Mouse (Mus musculus): Measurements from ENCODE around the gene Ddx56. TPM values are rescaled to one million over a fixed set of nuclear protein-coding genes. Genes with fewer than 3 reads are reported as not detected.
A peak's percentile ranks its signal among the peaks of the same experiment; 100 is the strongest.

Ddx56 gene
- total and polyA plus RNA-seq, 3 experiments, result 163 to 274 (median 200) TPM

- H3K27ac ChIP-seq (ENCODE audit: insufficient read depth, low read depth), result peak overlapping the region; percentile 90; the same call in 1 of the 2 replicates
- peak overlapping the region; percentile 72 to 98 (median 83) for H3K4me3 ChIP-seq (replicated peaks in 1 of 3; ENCODE audit: low read depth in 2 of 3, low read length in 2 of 3, poor library complexity in 1 of 3)
- DNase-seq (ENCODE audit: extremely low read depth), result peak; percentile 25
- H3K4me1 ChIP-seq (ENCODE audit: control insufficient read depth in 1 of 2, insufficient read depth in 2 of 2), result peaks cover 6 to 34% of the 10 kb centered on the region in 2 experiments; a peak in 3 of 4 replicates
- peaks cover 47% of the 10 kb centered on the region for H3K79me2 ChIP-seq (replicated peaks; ENCODE audit: control insufficient read depth, extremely low read depth, insufficient read depth, poor library complexity, severe bottlenecking)
- peaks cover 13 to 27% of the 10 kb centered on the region in 2 experiments for H3K36me3 ChIP-seq (replicated peaks in 1 of 2; ENCODE audit: control insufficient read depth in 1 of 2, insufficient read depth in 1 of 2, low read length in 1 of 2)
- in situ Hi-C loops (cut with MboI; ENCODE audit: low pct_ligation_motif_present, low pct_unique_long_range_greater_than_20kb, low sequenced_read_pairs), result no loop called here
- H3K9me3 ChIP-seq (replicated peaks; ENCODE audit: low read length), result no peaks in the 10 kb centered on the region
- no peak for TF ChIP-seq E2F4 (IDR thresholded peaks at IDR 0.05; ENCODE audit: insufficient replicate concordance, low read depth, low read length)
- no peak for TF ChIP-seq HCFC1 (IDR thresholded peaks at IDR 0.05; ENCODE audit: low read depth, low read length)
- TF ChIP-seq KAT2A (IDR thresholded peaks at IDR 0.05; ENCODE audit: insufficient replicate concordance, low read length), result no peak
- TF ChIP-seq MAZ (IDR thresholded peaks at IDR 0.05; ENCODE audit: low read depth, low read length), result no peak
- TF ChIP-seq ZKSCAN1 (IDR thresholded peaks at IDR 0.05; ENCODE audit: borderline replicate concordance, low read depth, low read length), result no peak
- no peak for TF ChIP-seq JUN (IDR thresholded peaks at IDR 0.05; ENCODE audit: insufficient read depth, low read depth, low read length)
- TF ChIP-seq TBP (conservative IDR thresholded peaks at IDR 0.05; ENCODE audit: low read depth, low read length), result no peak
- TF ChIP-seq NRF1 (IDR thresholded peaks at IDR 0.05; ENCODE audit: low read depth, low read length), result no peak
- no peak for TF ChIP-seq PAX5 (IDR thresholded peaks at IDR 0.05; ENCODE audit: low read length)
- TF ChIP-seq EP300 (IDR thresholded peaks at IDR 0.05; ENCODE audit: low read length), result no peak
- no peak for TF ChIP-seq CTCF (conservative IDR thresholded peaks at IDR 0.05 in 1 of 2, IDR thresholded peaks at IDR 0.05 in 1 of 2; ENCODE audit: low read depth in 2 of 2, low read length in 2 of 2)
- TF ChIP-seq ZNF384 (IDR thresholded peaks at IDR 0.05; ENCODE audit: low read depth, low read length), result no peak
- TF ChIP-seq MAFK (IDR thresholded peaks at IDR 0.05; ENCODE audit: insufficient replicate concordance, low read length), result no peak
- TF ChIP-seq NELFE (IDR thresholded peaks at IDR 0.05; ENCODE audit: low read depth, low read length), result no peak
- no peak for TF ChIP-seq UBTF (IDR thresholded peaks at IDR 0.05; ENCODE audit: low read depth, low read length)
- TF ChIP-seq USF1 (IDR thresholded peaks at IDR 0.05; ENCODE audit: low read depth, low read length), result peak; percentile 36
- TF ChIP-seq SIN3A (IDR thresholded peaks at IDR 0.05; ENCODE audit: low read length), result no peak
- TF ChIP-seq CHD2 (IDR thresholded peaks at IDR 0.05; ENCODE audit: low read length), result no peak
- peak; percentile 15; the same call in 1 of the 2 replicates for TF ChIP-seq MYC (IDR thresholded peaks at IDR 0.05; ENCODE audit: low read depth, low read length)
- TF ChIP-seq IRF4 (IDR thresholded peaks at IDR 0.05; ENCODE audit: low read depth, low read length), result no peak
- TF ChIP-seq MEF2A (IDR thresholded peaks at IDR 0.05; ENCODE audit: borderline replicate concordance, low read depth, low read length), result no peak
- TF ChIP-seq POLR2AphosphoS2 (IDR thresholded peaks at IDR 0.05; ENCODE audit: low read depth, low read length), result no peak
- TF ChIP-seq GABPA (IDR thresholded peaks at IDR 0.05; ENCODE audit: insufficient replicate concordance, low read depth, low read length), result no peak
- no peak for TF ChIP-seq ELF1 (IDR thresholded peaks at IDR 0.05; ENCODE audit: low read depth, low read length)
- no peak for TF ChIP-seq RAD21 (IDR thresholded peaks at IDR 0.05; ENCODE audit: low read depth, low read length)
- no peak for TF ChIP-seq POLR2A (IDR thresholded peaks at IDR 0.05; ENCODE audit: low read depth, low read length)
- TF ChIP-seq ZC3H11A (IDR thresholded peaks at IDR 0.05; ENCODE audit: low read depth, low read length), result no peak
- TF ChIP-seq ETS1 (conservative IDR thresholded peaks at IDR 0.05; ENCODE audit: low read depth, low read length), result no peak
- TF ChIP-seq MAX (IDR thresholded peaks at IDR 0.05; ENCODE audit: low read length), result no peak
- TF ChIP-seq JUND (conservative IDR thresholded peaks at IDR 0.05; ENCODE audit: low read depth, low read length), result no peak
- TF ChIP-seq ZMIZ1 (IDR thresholded peaks at IDR 0.05; ENCODE audit: low read depth, low read length), result no peak
- TF ChIP-seq SMC3 (IDR thresholded peaks at IDR 0.05; ENCODE audit: low read depth, low read length), result no peak
- peak; percentile 76 for TF ChIP-seq BHLHE40 (IDR thresholded peaks at IDR 0.05; ENCODE audit: low read depth, low read length)
- TF ChIP-seq CHD1 (IDR thresholded peaks at IDR 0.05; ENCODE audit: low read depth, low read length), result 0 out of 2 replicates have a peak, but pooled peaks have one; percentile 19
- TF ChIP-seq TCF12 (IDR thresholded peaks at IDR 0.05; ENCODE audit: low read depth, low read length), result no peak
- peak; percentile 80 for TF ChIP-seq MXI1 (IDR thresholded peaks at IDR 0.05; ENCODE audit: low read depth, low read length)
- TF ChIP-seq RCOR1 (conservative IDR thresholded peaks at IDR 0.05; ENCODE audit: low read depth, low read length), result no peak
- peak; percentile 10 for TF ChIP-seq USF2 (conservative IDR thresholded peaks at IDR 0.05; ENCODE audit: low read depth, low read length)
- no peaks in the 10 kb centered on the region for H3K27me3 ChIP-seq (replicated peaks)
- dilution Hi-C loops (cut with MboI; ENCODE audit: extremely low pct_ligation_motif_present, extremely low pct_unique_long_range_greater_than_20kb, low sequenced_read_pairs), result no loop called here
- H3K9ac ChIP-seq (ENCODE audit: insufficient read depth, low read depth), result peak overlapping the region; percentile 92
- H3K4me2 ChIP-seq (ENCODE audit: insufficient read depth, low read depth, poor library complexity, severe bottlenecking), result peak overlapping the region; percentile 84
Measured at GRCm38 (mm10) chr11:6292988-6293349, 25.4 kb upstream of the Ddx56 start.

Data from CH12.LX (cell line).